Mouse (Mus musculus) left cerebral cortex, adult 2 months (tissue): ENCODE measurements around the gene Mterf1b. TPM values are rescaled to one million over a fixed set of nuclear protein-coding genes. Genes with fewer than 3 reads are reported as not detected.
A peak's percentile ranks its signal among the peaks of the same experiment; 100 is the strongest.
"Not testable (repeated sequence)": the region's sequence is repeated elsewhere in the genome, so short reads cannot be mapped to it uniquely, and the experiment has no call there.

Experiments
- DNase-seq, 2 experiments: peaks; one replicate each; pipeline ENCODE4 v3.0.0; 2021 to 2022; ENCODE audit warnings: low spot score in 2 of 2, mixed read lengths in 1 of 2; ENCODE audit errors: extremely low spot score in 1 of 2
- H3K27ac ChIP-seq: fragments of 200-600 bp; 2 replicates; pipeline ENCODE4 v1.8.1; 2022
- H3K4me3 ChIP-seq: fragments of 200-600 bp; 2 replicates; pipeline ENCODE4 v1.8.1; 2022
- CTCF ChIP-seq: fragments of 200-600 bp; IDR thresholded peaks from 2 replicates; pipeline ENCODE4 v1.8.1; 2022; ENCODE audit warnings: antibody characterized with exemption, mild to moderate bottlenecking, moderate library complexity
- intact Hi-C: fragments of 180-260 bp; cut with DNase I; formaldehyde crosslinking; loops from one replicate; pipeline ENCODE4 v1.15.1; 2025
- long read RNA-seq, 2 experiments: library from polyadenylated mRNA; stranded (forward); transcript quantifications; one replicate each; pipeline ENCODE4 v2.0.0; 2021; ENCODE audit warnings: borderline mapping rate in 2 of 2
- total RNA-seq, 2 experiments: library from RNA; stranded (reverse); gene quantifications; 2 replicates each; pipeline ENCODE4 v1.2.3; 2021

The Mterf1b gene
- total RNA-seq, result 1 to 10 TPM; 4.9 to 5.7 TPM
- long read RNA-seq, experiment 1, partial matches to known transcripts, result 1 of 2 reads
- long read RNA-seq, experiment 1, other reads (novel, unspliced or antisense), result 0 of 2 reads
- long read RNA-seq, experiment 2, partial matches to known transcripts, result 0 of 1 reads
- long read RNA-seq, experiment 2, other reads (novel, unspliced or antisense), result 0 of 1 reads

- peak within 1 kb of the TSS; percentile 56 for H3K4me3 ChIP-seq
- intact Hi-C loops, result loop anchor here (2.0 kb wide), 1 partner anchor 87 kb away; the partner anchor contains the start of gene Cyp51
- DNase-seq, H3K27ac ChIP-seq: not testable (repeated sequence)
Measured at GRCm38 (mm10) chr5:4191671-4192480, at the start of gene Mterf1b. Mterf1b (plus strand) TSS chr5:4192367.

- not testable (repeated sequence) for DNase-seq, H3K4me3 ChIP-seq, H3K27ac ChIP-seq
- intact Hi-C loops, result loop anchor here (2.0 kb wide), 1 partner anchor 233 kb away; no protein-coding TSS in a partner anchor
Measured at GRCm38 (mm10) chr5:4159418-4160071, 32.6 kb upstream of the Mterf1b start.

- no peak for TF ChIP-seq CTCF
- Histone ChIP-seq H3K27ac (no peak overlapping the region), H3K4me3 (no peak overlapping the region)
- no peak for DNase-seq
- intact Hi-C loops, result loop anchor here (2.0 kb wide), 1 partner anchor 231 kb away; no protein-coding TSS in a partner anchor
Measured at GRCm38 (mm10) chr5:4161554-4161953, 30.6 kb upstream of the Mterf1b start.

- no peak overlapping the region for H3K4me3 ChIP-seq
- no peak overlapping the region for H3K27ac ChIP-seq
- no peak for TF ChIP-seq CTCF
- DNase-seq, result no peak
- intact Hi-C loops, result no loop called here
Measured at GRCm38 (mm10) chr5:4162461-4162860, 29.7 kb upstream of the Mterf1b start.

DNA sequence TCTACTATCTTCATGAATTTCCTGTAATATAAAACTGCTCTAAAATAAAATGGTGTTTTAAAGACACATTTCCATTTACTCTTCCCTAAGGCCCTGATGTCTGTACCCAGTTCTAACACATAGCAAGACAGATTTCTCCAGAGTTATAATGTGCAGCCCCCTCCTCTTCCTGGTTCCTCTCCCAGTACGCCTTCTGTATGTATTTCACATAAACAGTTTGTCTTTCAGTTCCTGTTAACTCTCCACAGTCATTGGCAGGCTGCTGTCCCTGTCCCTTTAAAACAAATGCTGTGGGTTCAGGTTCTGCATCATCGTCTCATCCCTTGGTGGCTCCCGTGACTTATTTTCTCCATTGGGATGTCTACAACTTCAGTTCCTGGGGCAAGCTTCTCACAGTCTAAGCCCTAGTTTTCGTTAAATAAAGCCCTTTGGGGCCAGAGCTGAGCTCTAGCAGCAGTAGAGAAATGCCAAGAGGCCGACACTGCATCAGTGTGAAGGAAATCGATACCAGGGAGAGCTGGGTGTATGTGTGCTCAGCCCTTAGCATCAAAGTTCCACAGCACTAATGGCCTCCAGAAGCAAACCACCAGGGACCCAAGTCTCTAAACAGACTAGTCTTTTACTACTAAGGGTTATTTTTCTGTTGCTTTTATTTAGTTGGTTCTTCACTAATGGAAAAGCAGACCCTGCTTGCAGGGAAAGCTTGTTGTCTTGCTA lies 24.2 kb upstream of the Mterf1b start:
- DNase-seq, H3K27ac ChIP-seq, intact Hi-C loops, H3K4me3 ChIP-seq: not testable (repeated sequence)

GRCm38 (mm10) chr5:4168530-4168926 lies 23.6 kb upstream of the Mterf1b start:
- H3K27ac ChIP-seq, intact Hi-C loops, H3K4me3 ChIP-seq, DNase-seq: not testable (repeated sequence)

DNA sequence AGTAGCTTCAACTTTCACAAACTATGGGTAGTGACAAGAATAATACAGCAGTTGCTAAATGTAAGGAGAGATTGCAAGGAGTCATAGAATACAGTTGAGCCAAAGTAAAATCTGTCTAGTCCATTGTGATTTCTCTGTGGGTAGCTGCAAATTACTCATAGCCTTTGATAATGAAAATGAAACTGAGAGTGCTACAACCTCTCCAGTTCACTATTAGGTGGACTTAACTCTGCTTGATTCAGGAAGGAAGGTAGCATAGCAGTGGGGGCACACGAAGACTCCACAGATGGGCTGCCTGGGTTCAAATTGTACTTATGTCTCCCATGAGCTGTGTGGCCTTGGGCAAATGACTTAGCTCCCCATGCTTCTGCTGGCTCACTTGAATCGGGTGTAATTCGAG lies 15.7 kb upstream of the Mterf1b start:
- H3K27ac ChIP-seq, DNase-seq, intact Hi-C loops, H3K4me3 ChIP-seq: not testable (repeated sequence)

GRCm38 (mm10) chr5:4179364-4179763 lies 12.8 kb upstream of the Mterf1b start:
- Histone ChIP-seq H3K27ac (no peak overlapping the region), H3K4me3 (no peak overlapping the region)
- no peak for TF ChIP-seq CTCF
- no peak for DNase-seq
- intact Hi-C loops, result no loop called here

DNA sequence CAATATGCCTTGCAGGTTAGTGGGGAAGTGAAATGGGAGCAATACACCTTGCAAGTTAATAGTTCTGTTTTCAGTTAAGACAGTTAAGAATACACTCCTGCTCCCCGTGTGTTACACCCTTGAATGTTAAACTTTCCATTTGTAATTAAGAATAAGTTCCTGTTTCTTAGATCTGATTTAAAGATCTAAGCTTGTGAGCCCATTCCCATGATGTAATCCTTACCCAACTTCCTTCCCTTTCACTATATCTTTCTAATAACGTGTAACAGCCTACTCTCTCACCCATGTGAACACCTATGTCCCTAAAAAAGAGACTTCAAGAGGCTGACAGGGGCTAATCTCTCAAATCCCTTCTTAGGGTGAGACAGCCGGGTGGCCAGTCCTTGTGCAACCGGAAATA lies 5.4 kb upstream of the Mterf1b start:
- no peak overlapping the region for H3K4me3 ChIP-seq
- DNase-seq, result no peak
- no peak for TF ChIP-seq CTCF
- H3K27ac ChIP-seq, result no peak overlapping the region
- intact Hi-C loops, result no loop called here

- intact Hi-C loops, DNase-seq, H3K27ac ChIP-seq: not testable (repeated sequence)
- peak overlapping the region; percentile 56 for H3K4me3 ChIP-seq
Measured at GRCm38 (mm10) chr5:4192481-4193246, 497 bp downstream of the Mterf1b start.

DNA sequence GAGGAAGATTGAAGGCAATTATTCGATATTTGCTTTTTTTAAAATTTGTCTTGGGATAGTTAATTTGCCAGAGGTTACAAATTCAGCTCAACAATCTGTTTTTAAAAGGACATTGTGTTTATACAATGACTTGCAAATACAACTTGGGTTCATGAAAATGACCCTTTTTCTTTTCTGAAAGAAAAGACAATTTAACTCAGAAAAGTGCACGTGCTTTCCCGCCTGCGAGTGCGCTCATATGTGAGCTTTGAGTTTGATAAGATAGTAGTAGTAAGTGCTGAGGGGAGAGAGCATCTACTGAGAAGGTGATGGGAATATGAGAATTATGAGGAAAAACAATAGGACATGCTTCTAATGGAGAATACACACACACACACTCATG lies 1.1 kb downstream of the Mterf1b start:
- no peak for DNase-seq
- peak overlapping the region; percentile 56 for H3K4me3 ChIP-seq
- intact Hi-C loops, result no loop called here
- H3K27ac ChIP-seq, result no peak overlapping the region
- TF ChIP-seq CTCF, result no peak
